Mouse (Mus musculus) kidney, postnatal 36 days (tissue): ENCODE measurements around the gene Tubgcp5.
"Not testable (repeated sequence)": the region's sequence is repeated elsewhere in the genome, so short reads cannot be mapped to it uniquely, and the experiment has no call there.

ENCODE experiments used
- DNase-seq, 2 experiments: peaks; one replicate each; pipeline ENCODE4 v3.0.0; 2021 to 2022; ENCODE audit warnings: mixed read lengths in 2 of 2

Tubgcp5 gene

GRCm38 (mm10) chr7:55793952-55794603 lies at the start of gene Tubgcp5:
Gene Tubgcp5, plus strand, starts transcription at chr7:55794154.
- DNase-seq = peak; percentile 99

GRCm38 (mm10) chr7:55744566-55745220 lies 49.3 kb upstream of the Tubgcp5 start:
- DNase-seq = no peak

GRCm38 (mm10) chr7:55750841-55751240 lies 43.1 kb upstream of the Tubgcp5 start:
- no peak for DNase-seq

GRCm38 (mm10) chr7:55759346-55759745 lies 34.6 kb upstream of the Tubgcp5 start:
- DNase-seq = no peak

- no peak for DNase-seq
These were observed 26.0 kb upstream of the Tubgcp5 start, which contains the start of gene Siglech for GRCm38 (mm10) chr7:55767926-55768325. Gene Siglech, plus strand, starts transcription at chr7:55768178.

- DNase-seq = no peak
These were observed 13.9 kb upstream of the Tubgcp5 start for GRCm38 (mm10) chr7:55780011-55780410.

GRCm38 (mm10) chr7:55782493-55782892 lies 11.5 kb upstream of the Tubgcp5 start:
- no peak for DNase-seq

- peak; percentile 12 to 21 for DNase-seq
These were observed 9.4 kb upstream of the Tubgcp5 start for GRCm38 (mm10) chr7:55784580-55784979.

- DNase-seq = not testable (repeated sequence)
These were observed 3.4 kb upstream of the Tubgcp5 start for GRCm38 (mm10) chr7:55790586-55790985.

GRCm38 (mm10) chr7:55792280-55792679 lies 1.7 kb upstream of the Tubgcp5 start:
- no peak for DNase-seq

GRCm38 (mm10) chr7:55793236-55793951 lies 560 bp upstream of the Tubgcp5 start:
- no peak for DNase-seq

GRCm38 (mm10) chr7:55799981-55800380 lies 6.0 kb downstream of the Tubgcp5 start:
- DNase-seq = no peak

GRCm38 (mm10) chr7:55809967-55810366 lies 16.0 kb downstream of the Tubgcp5 start:
- DNase-seq = no peak

- no peak for DNase-seq
These were observed 30.5 kb downstream of the Tubgcp5 start for GRCm38 (mm10) chr7:55824468-55824867.

- no peak for DNase-seq
These were observed 33.6 kb downstream of the Tubgcp5 start for GRCm38 (mm10) chr7:55827551-55827950.

- no peak for DNase-seq
These were observed 42.9 kb downstream of the Tubgcp5 start for GRCm38 (mm10) chr7:55836877-55837276.

- no peak for DNase-seq
These were observed 47.5 kb downstream of the Tubgcp5 start, which contains the start of gene Cyfip1 for GRCm38 (mm10) chr7:55841445-55841844. Gene Cyfip1, plus strand, starts transcription at chr7:55841745.

GRCm38 (mm10) chr7:55841977-55842503 lies 48.1 kb downstream of the Tubgcp5 start:
- DNase-seq = peak; percentile 96

GRCm38 (mm10) chr7:55842504-55843152 lies 48.7 kb downstream of the Tubgcp5 start:
- DNase-seq = peak in 1 of 2 experiments; percentile 22

- DNase-seq = no peak
These were observed 52.8 kb downstream of the Tubgcp5 start for GRCm38 (mm10) chr7:55846606-55847312.

GRCm38 (mm10) chr7:55849948-55850571 lies 56.1 kb downstream of the Tubgcp5 start:
- DNase-seq = no peak

GRCm38 (mm10) chr7:55852787-55853186 lies 58.8 kb downstream of the Tubgcp5 start:
- no peak for DNase-seq
